Mouse (Mus musculus): Measurements from ENCODE around the gene Cuta. TPM values are rescaled to one million over a fixed set of nuclear protein-coding genes. Genes with fewer than 3 reads are reported as not detected.
A peak's percentile ranks its signal among the peaks of the same experiment; 100 is the strongest.

The Cuta gene
- polyA plus RNA-seq, 1 experiment = not detected

- 95% methylated on average over 4 of the region's 4 CpGs for WGBS
- peaks cover 66% of the 10 kb centered on the region for H3K4me1 ChIP-seq (ENCODE audit: control insufficient read depth, insufficient read depth, low read length)
- H3K4me3 ChIP-seq (ENCODE audit: insufficient read depth, low read depth, low read length) = no peak overlapping the region
- H3K27ac ChIP-seq (ENCODE audit: insufficient read depth, low read depth, low read length) = no peak overlapping the region
- no peak for TF ChIP-seq CTCF (IDR thresholded peaks at IDR 0.05; ENCODE audit: insufficient read depth, low read depth, low read length)
- TF ChIP-seq POLR2A (IDR thresholded peaks at IDR 0.05; ENCODE audit: insufficient read depth, low read depth, low read length) = no peak
Measured at GRCm38 (mm10) chr17:26959815-26960214, 20.4 kb upstream of the Cuta start.

DNA sequence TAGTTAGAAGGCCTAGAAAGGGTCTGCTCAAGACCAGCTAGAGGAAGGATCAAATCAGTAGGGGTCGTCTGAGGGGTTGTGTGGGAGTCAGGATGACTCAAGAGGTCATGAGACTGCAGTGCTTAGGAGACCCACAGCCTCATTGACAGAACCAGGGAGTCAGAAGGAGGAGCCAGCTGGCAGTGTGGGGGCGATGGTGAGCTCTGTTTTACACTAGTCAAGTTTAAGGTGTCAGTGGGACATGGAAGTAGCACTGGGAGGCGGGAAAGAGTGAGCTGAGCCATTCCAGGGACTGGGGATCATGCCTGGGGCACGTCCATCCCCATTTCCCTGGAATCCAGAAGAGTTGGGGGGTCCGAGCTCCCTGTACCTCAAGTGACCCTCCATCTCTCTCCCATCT is 19.5 kb upstream of the Cuta start:
- H3K27ac ChIP-seq (ENCODE audit: insufficient read depth, low read depth, low read length) = peak overlapping the region; percentile 72
- peaks cover 63% of the 10 kb centered on the region for H3K4me1 ChIP-seq (ENCODE audit: control insufficient read depth, insufficient read depth, low read length)
- TF ChIP-seq POLR2A (IDR thresholded peaks at IDR 0.05; ENCODE audit: insufficient read depth, low read depth, low read length) (no peak), CTCF (IDR thresholded peaks at IDR 0.05; ENCODE audit: insufficient read depth, low read depth, low read length) (no peak)
- H3K4me3 ChIP-seq (ENCODE audit: insufficient read depth, low read depth, low read length) = no peak overlapping the region
- WGBS = 40% methylated on average over 5 of the region's 5 CpGs

GRCm38 (mm10) chr17:26957872-26958271 is 18.5 kb upstream of the Cuta start:
- TF ChIP-seq CTCF (IDR thresholded peaks at IDR 0.05; ENCODE audit: insufficient read depth, low read depth, low read length) (no peak), POLR2A (IDR thresholded peaks at IDR 0.05; ENCODE audit: insufficient read depth, low read depth, low read length) (no peak)
- no peak overlapping the region for H3K4me3 ChIP-seq (ENCODE audit: insufficient read depth, low read depth, low read length)
- H3K4me1 ChIP-seq (ENCODE audit: control insufficient read depth, insufficient read depth, low read length) = peaks cover 70% of the 10 kb centered on the region
- H3K27ac ChIP-seq (ENCODE audit: insufficient read depth, low read depth, low read length) = no peak overlapping the region
- WGBS = 89% methylated on average over 5 of the region's 5 CpGs

DNA sequence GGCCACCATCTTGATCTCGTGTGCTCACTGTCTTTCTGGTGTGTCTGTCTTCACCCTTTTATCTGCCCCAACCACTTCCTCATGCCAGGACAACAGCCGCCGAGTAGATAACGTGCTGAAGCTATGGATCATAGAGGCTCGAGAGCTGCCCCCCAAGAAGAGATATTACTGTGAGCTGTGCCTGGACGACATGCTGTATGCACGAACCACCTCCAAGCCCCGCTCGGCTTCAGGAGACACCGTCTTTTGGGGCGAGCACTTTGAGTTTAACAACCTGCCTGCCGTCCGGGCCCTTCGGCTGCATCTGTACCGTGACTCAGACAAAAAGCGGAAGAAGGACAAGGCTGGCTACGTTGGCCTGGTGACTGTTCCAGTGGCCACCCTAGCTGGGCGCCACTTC is 17.5 kb upstream of the Cuta start:
- no peak overlapping the region for H3K27ac ChIP-seq (ENCODE audit: insufficient read depth, low read depth, low read length)
- peaks cover 77% of the 10 kb centered on the region for H3K4me1 ChIP-seq (ENCODE audit: control insufficient read depth, insufficient read depth, low read length)
- WGBS = 88% methylated on average over 18 of the region's 18 CpGs
- TF ChIP-seq CTCF (IDR thresholded peaks at IDR 0.05; ENCODE audit: insufficient read depth, low read depth, low read length) = no peak
- H3K4me3 ChIP-seq (ENCODE audit: insufficient read depth, low read depth, low read length) = no peak overlapping the region

DNA sequence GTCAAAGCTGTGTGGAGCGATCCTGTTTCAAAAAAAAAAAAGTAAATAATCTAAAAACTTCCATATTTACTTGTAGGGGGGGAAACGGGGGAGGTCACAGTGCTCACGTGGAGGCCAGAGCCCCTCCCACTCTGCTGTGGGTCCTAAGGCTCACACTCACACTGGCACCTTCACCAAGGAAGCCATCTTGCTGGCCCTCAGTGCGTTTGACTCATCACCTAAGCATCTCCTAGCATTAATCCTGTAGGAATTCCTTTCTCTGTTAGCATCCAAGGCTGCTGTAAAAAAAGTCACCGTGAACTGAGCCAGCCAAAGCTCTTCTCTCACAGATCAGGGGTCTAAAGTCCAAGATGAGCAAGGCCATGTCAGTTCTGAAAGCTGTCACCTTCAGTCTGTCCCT is 16.9 kb upstream of the Cuta start:
- WGBS = 65% methylated on average over 5 of the region's 5 CpGs
- no peak for TF ChIP-seq CTCF (IDR thresholded peaks at IDR 0.05; ENCODE audit: insufficient read depth, low read depth, low read length)
- no peak for TF ChIP-seq POLR2A (IDR thresholded peaks at IDR 0.05; ENCODE audit: insufficient read depth, low read depth, low read length)
- H3K4me1 ChIP-seq (ENCODE audit: control insufficient read depth, insufficient read depth, low read length) = peaks cover 74% of the 10 kb centered on the region
- H3K4me3 ChIP-seq (ENCODE audit: insufficient read depth, low read depth, low read length) = no peak overlapping the region
- 0 out of 2 replicates have a peak overlapping the region, but pooled peaks have one; percentile 12 for H3K27ac ChIP-seq (ENCODE audit: insufficient read depth, low read depth, low read length)

- peak overlapping the region; percentile 96 for H3K27ac ChIP-seq (ENCODE audit: insufficient read depth, low read depth, low read length)
- H3K4me1 ChIP-seq (ENCODE audit: control insufficient read depth, insufficient read depth, low read length) = peaks cover 61% of the 10 kb centered on the region
- 21% methylated on average over 13 of the region's 16 CpGs for WGBS
- TF ChIP-seq POLR2A (IDR thresholded peaks at IDR 0.05; ENCODE audit: insufficient read depth, low read depth, low read length) = no peak
- no peak for TF ChIP-seq CTCF (IDR thresholded peaks at IDR 0.05; ENCODE audit: insufficient read depth, low read depth, low read length)
- peak overlapping the region; percentile 65 for H3K4me3 ChIP-seq (ENCODE audit: insufficient read depth, low read depth, low read length)
Measured at GRCm38 (mm10) chr17:26953726-26954125, 14.4 kb upstream of the Cuta start.

DNA sequence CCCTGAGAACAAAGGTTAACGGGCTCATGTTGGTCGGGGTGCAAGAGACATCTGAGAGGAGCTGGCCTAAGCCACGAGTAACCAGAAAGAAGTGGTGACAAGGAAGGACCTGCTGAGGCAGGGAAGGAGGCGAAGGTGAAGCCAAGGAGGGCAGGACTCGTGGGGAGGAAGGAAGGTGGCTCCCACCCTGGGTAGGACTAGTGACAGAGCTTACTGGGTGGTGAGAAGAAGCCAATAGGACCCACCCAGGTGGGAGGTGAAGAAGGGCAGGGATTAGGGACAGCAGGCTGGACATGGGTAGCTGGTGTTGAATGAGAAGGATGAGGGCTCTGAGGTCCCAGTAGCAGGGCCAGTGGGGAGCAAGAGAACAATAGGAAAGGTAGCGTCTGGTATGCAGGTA is 13.8 kb upstream of the Cuta start:
- Histone ChIP-seq H3K4me3 (ENCODE audit: insufficient read depth, low read depth, low read length) (peak overlapping the region; percentile 65), H3K4me1 (ENCODE audit: control insufficient read depth, insufficient read depth, low read length) (peaks cover 56% of the 10 kb centered on the region), H3K27ac (ENCODE audit: insufficient read depth, low read depth, low read length) (peak overlapping the region; percentile 96)
- TF ChIP-seq CTCF (IDR thresholded peaks at IDR 0.05; ENCODE audit: insufficient read depth, low read depth, low read length) (no peak), POLR2A (IDR thresholded peaks at IDR 0.05; ENCODE audit: insufficient read depth, low read depth, low read length) (no peak)
- 18% methylated on average over 6 of the region's 6 CpGs for WGBS

DNA sequence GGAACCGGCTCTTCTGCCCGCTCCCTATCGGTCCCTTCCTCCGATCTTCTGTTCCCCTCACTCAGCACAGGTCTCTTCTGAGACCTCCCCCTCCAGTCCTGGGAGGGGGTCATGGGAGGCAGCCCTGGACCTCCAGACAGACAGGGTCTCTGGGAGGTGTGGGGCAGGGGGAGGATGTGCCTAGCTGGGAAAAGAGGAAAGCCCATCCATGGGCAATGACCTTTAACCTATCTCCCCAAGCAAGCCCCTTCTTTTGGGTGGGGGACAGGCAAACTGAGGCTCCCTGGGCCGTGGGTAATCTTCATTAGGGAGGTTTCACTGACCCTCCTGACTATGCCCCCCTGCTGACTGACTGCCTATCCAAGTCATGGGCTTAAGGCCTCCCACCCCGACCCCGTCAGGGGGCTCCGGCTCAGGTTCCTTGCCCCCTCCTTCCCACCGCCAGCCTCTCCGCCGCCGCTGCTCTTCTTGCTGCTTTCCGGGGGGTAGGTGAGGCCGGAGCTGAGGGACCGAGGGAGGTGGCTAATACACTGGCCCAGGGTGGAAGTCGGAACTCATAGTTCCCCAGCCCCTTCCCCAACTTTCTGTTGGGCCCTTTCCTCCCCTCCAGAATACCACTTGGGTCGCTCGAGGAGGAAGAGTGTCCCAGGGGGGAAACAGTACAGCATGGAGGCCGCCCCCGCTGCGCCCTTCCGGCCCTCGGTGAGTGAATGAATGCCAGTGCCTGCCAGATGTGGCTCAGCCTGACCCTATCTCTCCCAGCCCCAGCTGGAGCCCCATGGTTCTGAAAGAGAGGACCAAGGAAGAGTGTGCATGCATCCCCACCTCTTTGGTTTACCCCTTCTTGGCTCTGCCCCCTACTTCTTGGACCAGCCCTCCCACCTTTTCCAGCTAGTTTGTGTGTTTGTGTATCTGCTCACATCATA is 12.8 kb upstream of the Cuta start:
- Histone ChIP-seq H3K4me3 (ENCODE audit: insufficient read depth, low read depth, low read length) (peak overlapping the region; percentile 65), H3K4me1 (ENCODE audit: control insufficient read depth, insufficient read depth, low read length) (peaks cover 52% of the 10 kb centered on the region)

DNA sequence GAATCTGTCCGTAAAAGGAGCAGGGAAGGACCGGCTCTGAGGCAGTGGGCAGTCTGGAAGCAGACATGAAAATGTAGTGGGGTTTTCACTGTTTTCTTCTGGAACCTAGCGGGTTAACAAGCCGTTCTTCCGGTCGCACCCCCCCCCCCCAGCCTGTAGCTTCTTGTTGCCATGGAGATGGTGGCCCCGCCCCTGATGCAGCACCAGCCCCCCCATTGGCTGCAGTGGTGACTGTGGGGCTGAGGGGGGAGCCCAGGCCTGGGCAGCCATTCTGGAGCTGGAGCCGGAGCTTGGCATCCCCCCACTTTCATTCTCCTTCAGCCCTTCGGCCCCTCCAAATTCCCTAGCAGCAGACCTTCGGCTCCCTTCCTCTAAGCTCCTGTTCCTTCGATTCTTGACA is 12.0 kb upstream of the Cuta start:
- TF ChIP-seq CTCF (IDR thresholded peaks at IDR 0.05; ENCODE audit: insufficient read depth, low read depth, low read length) (no peak), POLR2A (IDR thresholded peaks at IDR 0.05; ENCODE audit: insufficient read depth, low read depth, low read length) (peak; percentile 29; the same call in 1 of the 2 replicates)
- Histone ChIP-seq H3K4me1 (ENCODE audit: control insufficient read depth, insufficient read depth, low read length) (peaks cover 52% of the 10 kb centered on the region), H3K4me3 (ENCODE audit: insufficient read depth, low read depth, low read length) (peak overlapping the region; percentile 65), H3K27ac (ENCODE audit: insufficient read depth, low read depth, low read length) (peak overlapping the region; percentile 96)
- under 1% methylated on average over 11 of the region's 11 CpGs for WGBS

More for the DNA sequence above, 12.8 kb upstream of the Cuta start:
- TF ChIP-seq POLR2A (IDR thresholded peaks at IDR 0.05; ENCODE audit: insufficient read depth, low read depth, low read length) (peak; percentile 10; the same call in 1 of the 2 replicates), CTCF (IDR thresholded peaks at IDR 0.05; ENCODE audit: insufficient read depth, low read depth, low read length) (no peak)
- 13% methylated on average over 23 of the region's 23 CpGs for WGBS
- H3K27ac ChIP-seq (ENCODE audit: insufficient read depth, low read depth, low read length) = peak overlapping the region; percentile 96
